Mouse (Mus musculus): ENCODE measurements around the gene Prrt1. TPM values are rescaled to one million over a fixed set of nuclear protein-coding genes. Genes with fewer than 3 reads are reported as not detected.

Gene Prrt1
- polyA plus RNA-seq, 1 experiment from 2014 or later = 0.10 TPM

GRCm38 (mm10) chr17:34632261-34632691 lies 2.9 kb downstream of the Prrt1 start:
- peaks cover 14% of the 10 kb centered on the region for H3K4me1 ChIP-seq (ENCODE audit: control insufficient read depth, insufficient read depth, low read length)
- DNase-seq (ENCODE audit: low spot score) (peak; percentile 66), ATAC-seq (replicated peaks; ENCODE audit: insufficient number of reproducible peaks, low FRiP score, low TSS enrichment, low read depth) (no peak)
- H3K27me3 ChIP-seq (ENCODE audit: control insufficient read depth, insufficient read depth, low read length) = peaks cover 31% of the 10 kb centered on the region
- H3K4me3 ChIP-seq (ENCODE audit: low read depth, low read length) = peak overlapping the region; percentile 32
- H3K27ac ChIP-seq (replicated peaks; ENCODE audit: low read depth, low read length) = no peak overlapping the region
- H3K9me3 ChIP-seq (replicated peaks; ENCODE audit: control insufficient read depth, low read length) = no peaks in the 10 kb centered on the region
- peak overlapping the region; percentile 32; the same call in 1 of the 2 replicates for H3K9ac ChIP-seq (replicated peaks; ENCODE audit: low read length)
- peak overlapping the region; percentile 74 for H3K4me2 ChIP-seq (ENCODE audit: low read depth, low read length)
- H3K36me3 ChIP-seq (replicated peaks; ENCODE audit: control insufficient read depth, insufficient read depth, low read depth, low read length) = no peaks in the 10 kb centered on the region
- 2% methylated on average over 26 of the region's 26 CpGs for whole genome bisulfite sequencing

DNA sequence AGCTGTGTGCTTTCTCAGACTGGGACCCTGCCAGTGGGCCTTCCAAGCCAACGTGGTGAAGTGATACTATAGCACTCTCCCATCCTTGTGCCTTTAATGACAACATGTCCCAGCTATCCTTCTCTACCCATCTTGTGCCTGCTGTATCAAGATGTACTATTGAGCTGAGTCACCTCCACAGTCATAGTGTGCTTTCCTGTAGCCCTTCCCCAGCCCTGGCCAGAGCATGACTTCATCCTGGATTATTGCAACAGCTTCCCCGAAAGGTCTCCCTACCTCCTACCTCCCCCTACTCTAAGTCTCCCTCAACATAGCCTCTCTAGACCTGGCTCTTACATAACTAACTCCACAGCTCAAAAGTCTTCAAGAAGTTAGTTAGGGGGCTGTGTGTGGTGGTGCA lies 6.3 kb downstream of the Prrt1 start:
- no peaks in the 10 kb centered on the region for H3K36me3 ChIP-seq (replicated peaks; ENCODE audit: control insufficient read depth, insufficient read depth, low read depth, low read length)
- H3K9me3 ChIP-seq (replicated peaks; ENCODE audit: control insufficient read depth, low read length) = no peaks in the 10 kb centered on the region
- no peak overlapping the region for H3K4me3 ChIP-seq (ENCODE audit: low read depth, low read length)
- peaks cover 19% of the 10 kb centered on the region for H3K27me3 ChIP-seq (ENCODE audit: control insufficient read depth, insufficient read depth, low read length)
- no peak overlapping the region for H3K4me2 ChIP-seq (ENCODE audit: low read depth, low read length)
- 75% methylated on average over 2 of the region's 2 CpGs for WGBS
- no peak overlapping the region for H3K9ac ChIP-seq (replicated peaks; ENCODE audit: low read length)
- ATAC-seq (replicated peaks; ENCODE audit: insufficient number of reproducible peaks, low FRiP score, low TSS enrichment, low read depth) = no peak
- H3K4me1 ChIP-seq (ENCODE audit: control insufficient read depth, insufficient read depth, low read length) = peaks cover 8% of the 10 kb centered on the region
- DNase-seq (ENCODE audit: low spot score) = no peak
- H3K27ac ChIP-seq (replicated peaks; ENCODE audit: low read depth, low read length) = no peak overlapping the region

DNA sequence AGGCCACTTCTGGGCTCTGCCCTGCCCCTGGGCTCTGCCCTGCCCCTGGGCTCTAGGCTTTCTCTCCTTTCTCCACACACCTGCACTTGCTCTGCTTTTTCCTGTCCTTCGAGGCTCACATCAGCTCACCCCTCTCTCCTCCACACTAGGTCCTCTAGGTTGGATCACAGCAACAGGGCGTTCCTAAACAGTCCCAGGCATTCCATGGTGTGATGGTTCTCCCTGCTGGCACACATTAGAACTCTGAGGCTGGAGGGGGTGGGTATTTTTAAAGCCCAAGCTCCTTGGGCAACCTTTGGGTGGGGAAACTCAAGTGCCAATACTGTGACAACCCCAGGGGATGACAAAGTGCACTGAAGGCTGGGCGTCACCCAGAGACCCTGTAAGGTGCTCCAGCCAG lies 8.1 kb downstream of the Prrt1 start:
- Histone ChIP-seq H3K9ac (replicated peaks; ENCODE audit: low read length) (no peak overlapping the region), H3K36me3 (replicated peaks; ENCODE audit: control insufficient read depth, insufficient read depth, low read depth, low read length) (no peaks in the 10 kb centered on the region), H3K4me2 (ENCODE audit: low read depth, low read length) (no peak overlapping the region), H3K4me3 (ENCODE audit: low read depth, low read length) (no peak overlapping the region), H3K9me3 (replicated peaks; ENCODE audit: control insufficient read depth, low read length) (no peaks in the 10 kb centered on the region), H3K4me1 (ENCODE audit: control insufficient read depth, insufficient read depth, low read length) (no peaks in the 10 kb centered on the region), H3K27ac (replicated peaks; ENCODE audit: low read depth, low read length) (no peak overlapping the region), H3K27me3 (ENCODE audit: control insufficient read depth, insufficient read depth, low read length) (peaks cover 6% of the 10 kb centered on the region; the same call in 1 of the 2 replicates)
- no peak for DNase-seq (ENCODE audit: low spot score)
- ATAC-seq (replicated peaks; ENCODE audit: insufficient number of reproducible peaks, low FRiP score, low TSS enrichment, low read depth) = no peak; the same call in 1 of the 2 replicates
- WGBS = 64% methylated on average over 3 of the region's 3 CpGs

DNA sequence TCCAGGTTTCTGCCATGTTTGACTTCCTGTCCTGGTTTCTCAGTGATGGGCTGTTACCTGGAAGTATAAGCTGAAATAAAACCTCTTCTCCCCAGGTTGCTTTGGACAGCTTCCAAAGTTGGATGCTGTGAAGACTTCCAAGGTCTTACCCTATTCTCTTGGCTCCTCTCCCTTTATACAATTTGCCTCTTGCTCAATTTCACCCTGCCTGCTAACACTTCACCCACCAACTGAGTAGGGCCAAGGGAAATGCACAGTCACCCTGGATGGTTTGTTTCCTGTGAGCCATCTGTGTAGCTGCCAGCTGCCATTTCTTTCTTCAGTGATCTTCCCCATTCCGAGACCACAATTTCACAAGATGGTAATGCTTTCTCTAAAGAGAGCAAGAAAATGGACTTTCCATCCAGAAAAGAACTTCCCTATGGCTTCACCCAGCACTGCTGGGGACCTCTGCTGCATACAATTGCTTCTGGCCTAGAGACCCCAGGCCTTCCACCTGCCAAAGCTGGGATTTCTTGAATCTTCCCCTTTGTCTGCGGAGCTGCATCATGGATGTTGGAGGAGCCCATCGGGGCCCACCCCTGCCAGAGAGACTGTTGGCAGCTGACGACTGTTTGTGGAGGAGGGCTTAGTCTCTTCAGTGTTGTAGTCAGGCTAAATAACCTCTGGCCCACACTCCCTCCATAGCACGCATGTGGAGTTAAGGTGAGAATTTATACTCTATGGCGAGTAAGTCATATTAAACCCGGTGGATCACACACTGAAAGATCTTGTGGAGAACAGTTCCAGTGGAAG lies 10.3 kb downstream of the Prrt1 start:
- Histone ChIP-seq H3K9ac (replicated peaks; ENCODE audit: low read length) (no peak overlapping the region), H3K4me2 (ENCODE audit: low read depth, low read length) (no peak overlapping the region), H3K27me3 (ENCODE audit: control insufficient read depth, insufficient read depth, low read length) (no peaks in the 10 kb centered on the region), H3K9me3 (replicated peaks; ENCODE audit: control insufficient read depth, low read length) (no peaks in the 10 kb centered on the region), H3K36me3 (replicated peaks; ENCODE audit: control insufficient read depth, insufficient read depth, low read depth, low read length) (no peaks in the 10 kb centered on the region), H3K27ac (replicated peaks; ENCODE audit: low read depth, low read length) (no peak overlapping the region), H3K4me3 (ENCODE audit: low read depth, low read length) (no peak overlapping the region), H3K4me1 (ENCODE audit: control insufficient read depth, insufficient read depth, low read length) (no peaks in the 10 kb centered on the region)
- DNase-seq (ENCODE audit: low spot score) (no peak), ATAC-seq (replicated peaks; ENCODE audit: insufficient number of reproducible peaks, low FRiP score, low TSS enrichment, low read depth) (no peak)
- WGBS = 87% methylated on average over 7 of the region's 7 CpGs

GRCm38 (mm10) chr17:34640778-34641601 lies 11.7 kb downstream of the Prrt1 start:
- DNase-seq (ENCODE audit: low spot score) = peak; percentile 60
- H3K36me3 ChIP-seq (replicated peaks; ENCODE audit: control insufficient read depth, insufficient read depth, low read depth, low read length) = no peaks in the 10 kb centered on the region
- no peaks in the 10 kb centered on the region for H3K9me3 ChIP-seq (replicated peaks; ENCODE audit: control insufficient read depth, low read length)
- ATAC-seq (replicated peaks; ENCODE audit: insufficient number of reproducible peaks, low FRiP score, low TSS enrichment, low read depth) = peak; percentile 48
- H3K9ac ChIP-seq (replicated peaks; ENCODE audit: low read length) = peak overlapping the region; percentile 50
- 12% methylated on average over 11 of the region's 11 CpGs for WGBS
- H3K4me1 ChIP-seq (ENCODE audit: control insufficient read depth, insufficient read depth, low read length) = no peaks in the 10 kb centered on the region
- H3K27ac ChIP-seq (replicated peaks; ENCODE audit: low read depth, low read length) = peak overlapping the region; percentile 74
- H3K27me3 ChIP-seq (ENCODE audit: control insufficient read depth, insufficient read depth, low read length) = no peaks in the 10 kb centered on the region
- H3K4me3 ChIP-seq (ENCODE audit: low read depth, low read length) = no peak overlapping the region
- H3K4me2 ChIP-seq (ENCODE audit: low read depth, low read length) = 0 out of 2 replicates have a peak overlapping the region, but pooled peaks have one; percentile 3

DNA sequence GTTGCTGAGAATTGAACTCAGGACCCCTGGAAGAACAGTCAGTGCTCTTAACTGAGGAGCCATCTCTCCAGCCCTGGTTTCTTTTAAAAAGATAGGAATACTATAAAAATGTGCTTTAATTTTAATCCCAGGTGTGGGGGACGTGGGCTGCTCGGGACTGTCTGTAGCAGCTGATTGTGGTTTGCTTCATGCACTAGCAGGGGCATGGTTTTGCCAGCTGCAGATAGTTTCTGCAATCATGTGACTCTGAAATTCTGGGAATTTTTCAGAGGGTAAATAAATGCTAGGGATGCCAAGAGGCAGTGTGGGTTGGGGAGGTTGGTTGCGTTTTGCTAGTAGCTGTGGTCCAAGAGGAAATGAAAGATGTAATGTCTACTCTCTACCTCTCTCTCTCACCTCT lies 12.6 kb downstream of the Prrt1 start:
- Histone ChIP-seq H3K27me3 (ENCODE audit: control insufficient read depth, insufficient read depth, low read length) (no peaks in the 10 kb centered on the region), H3K27ac (replicated peaks; ENCODE audit: low read depth, low read length) (no peak overlapping the region), H3K4me2 (ENCODE audit: low read depth, low read length) (no peak overlapping the region), H3K9ac (replicated peaks; ENCODE audit: low read length) (no peak overlapping the region), H3K9me3 (replicated peaks; ENCODE audit: control insufficient read depth, low read length) (no peaks in the 10 kb centered on the region), H3K4me1 (ENCODE audit: control insufficient read depth, insufficient read depth, low read length) (no peaks in the 10 kb centered on the region), H3K4me3 (ENCODE audit: low read depth, low read length) (no peak overlapping the region), H3K36me3 (replicated peaks; ENCODE audit: control insufficient read depth, insufficient read depth, low read depth, low read length) (no peaks in the 10 kb centered on the region)
- WGBS = 79% methylated on average over 3 of the region's 3 CpGs
- no peak for ATAC-seq (replicated peaks; ENCODE audit: insufficient number of reproducible peaks, low FRiP score, low TSS enrichment, low read depth)
- DNase-seq (ENCODE audit: low spot score) = no peak

DNA sequence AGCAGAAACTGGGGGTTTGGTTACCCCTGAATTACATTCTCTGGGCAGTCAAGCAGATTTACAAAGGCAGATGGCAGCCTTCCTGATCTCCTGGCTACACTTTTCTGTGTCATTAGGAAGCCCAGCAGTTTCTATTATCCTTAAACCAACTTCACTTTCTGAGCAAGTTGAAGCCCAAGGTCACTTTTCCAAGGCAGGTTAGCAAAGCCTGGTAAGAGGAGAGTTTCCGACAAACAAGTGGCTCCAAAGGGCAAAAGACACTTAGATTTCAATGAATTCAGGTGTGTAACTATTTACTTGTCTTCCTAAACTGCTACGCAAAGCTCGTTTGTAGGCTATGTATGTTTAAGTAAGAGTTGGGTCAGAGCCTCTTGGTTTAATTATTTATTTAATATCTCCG lies 14.0 kb downstream of the Prrt1 start:
- WGBS = 87% methylated on average over 4 of the region's 4 CpGs
- no peak overlapping the region for H3K4me2 ChIP-seq (ENCODE audit: low read depth, low read length)
- DNase-seq (ENCODE audit: low spot score) = no peak
- H3K27me3 ChIP-seq (ENCODE audit: control insufficient read depth, insufficient read depth, low read length) = no peaks in the 10 kb centered on the region
- H3K36me3 ChIP-seq (replicated peaks; ENCODE audit: control insufficient read depth, insufficient read depth, low read depth, low read length) = no peaks in the 10 kb centered on the region
- H3K4me1 ChIP-seq (ENCODE audit: control insufficient read depth, insufficient read depth, low read length) = peaks cover 5% of the 10 kb centered on the region; the same call in 1 of the 2 replicates
- H3K9me3 ChIP-seq (replicated peaks; ENCODE audit: control insufficient read depth, low read length) = no peaks in the 10 kb centered on the region
- no peak overlapping the region for H3K4me3 ChIP-seq (ENCODE audit: low read depth, low read length)
- no peak for ATAC-seq (replicated peaks; ENCODE audit: insufficient number of reproducible peaks, low FRiP score, low TSS enrichment, low read depth)
- no peak overlapping the region for H3K27ac ChIP-seq (replicated peaks; ENCODE audit: low read depth, low read length)
- no peak overlapping the region for H3K9ac ChIP-seq (replicated peaks; ENCODE audit: low read length)

- no peak for DNase-seq (ENCODE audit: low spot score)
- Histone ChIP-seq H3K4me3 (ENCODE audit: low read depth, low read length) (no peak overlapping the region), H3K27ac (replicated peaks; ENCODE audit: low read depth, low read length) (no peak overlapping the region), H3K4me2 (ENCODE audit: low read depth, low read length) (no peak overlapping the region), H3K36me3 (replicated peaks; ENCODE audit: control insufficient read depth, insufficient read depth, low read depth, low read length) (no peaks in the 10 kb centered on the region), H3K9me3 (replicated peaks; ENCODE audit: control insufficient read depth, low read length) (no peaks in the 10 kb centered on the region), H3K27me3 (ENCODE audit: control insufficient read depth, insufficient read depth, low read length) (no peaks in the 10 kb centered on the region), H3K4me1 (ENCODE audit: control insufficient read depth, insufficient read depth, low read length) (peaks cover 5% of the 10 kb centered on the region; the same call in 1 of the 2 replicates), H3K9ac (replicated peaks; ENCODE audit: low read length) (no peak overlapping the region)
- WGBS = 86% methylated on average over 10 of the region's 10 CpGs
- no peak for ATAC-seq (replicated peaks; ENCODE audit: insufficient number of reproducible peaks, low FRiP score, low TSS enrichment, low read depth)
Measured at GRCm38 (mm10) chr17:34643944-34644343, 14.6 kb downstream of the Prrt1 start.

Data from embryonic facial prominence, embryonic 11.5 days (tissue).